Mouse (Mus musculus) kidney, adult 18-20 months (tissue): ENCODE results near the gene Lcn10.
"Not testable (repeated sequence)": the region's sequence is repeated elsewhere in the genome, so short reads cannot be mapped to it uniquely, and the experiment has no call there.

ENCODE experiments used
- DNase-seq: peaks from one replicate; pipeline ENCODE4 v3.0.0; 2021

Gene Lcn10

GRCm38 (mm10) chr2:25682426-25682825 lies at the start of gene Lcn10:
Lcn10 (plus strand) TSS chr2:25682726.
- DNase-seq: no peak

GRCm38 (mm10) chr2:25633616-25634015 lies 48.9 kb upstream of the Lcn10 start:
- no peak for DNase-seq

GRCm38 (mm10) chr2:25634046-25634445 lies 48.5 kb upstream of the Lcn10 start:
- no peak for DNase-seq

- DNase-seq: peak; percentile 23
These were observed 42.6 kb upstream of the Lcn10 start for GRCm38 (mm10) chr2:25639890-25640289.

GRCm38 (mm10) chr2:25652902-25653301 lies 29.6 kb upstream of the Lcn10 start, which contains the start of gene Lcn8:
Lcn8 (plus strand) TSS chr2:25653120.
- no peak for DNase-seq

GRCm38 (mm10) chr2:25654502-25654901 lies 28.0 kb upstream of the Lcn10 start:
- no peak for DNase-seq

GRCm38 (mm10) chr2:25656691-25657090 lies 25.8 kb upstream of the Lcn10 start:
- no peak for DNase-seq

- no peak for DNase-seq
These were observed 25.3 kb upstream of the Lcn10 start for GRCm38 (mm10) chr2:25657246-25657645.

GRCm38 (mm10) chr2:25657652-25658051 lies 24.9 kb upstream of the Lcn10 start, which contains the start of gene Lcn5:
Lcn5 (plus strand) TSS chr2:25657952.
- no peak for DNase-seq

GRCm38 (mm10) chr2:25660279-25660678 lies 22.2 kb upstream of the Lcn10 start:
- DNase-seq: no peak

GRCm38 (mm10) chr2:25661245-25661970 lies 21.1 kb upstream of the Lcn10 start:
- no peak for DNase-seq

- DNase-seq: peak; percentile 63
These were observed 19.0 kb upstream of the Lcn10 start for GRCm38 (mm10) chr2:25663511-25663910.

- DNase-seq: no peak
These were observed 18.4 kb upstream of the Lcn10 start for GRCm38 (mm10) chr2:25664125-25664524.

- DNase-seq: no peak
These were observed 16.0 kb upstream of the Lcn10 start for GRCm38 (mm10) chr2:25666516-25666915.

- no peak for DNase-seq
These were observed 6.0 kb upstream of the Lcn10 start, which contains the start of gene Lcn6 for GRCm38 (mm10) chr2:25676486-25676885. Lcn6 (plus strand) TSS chr2:25676786.

- no peak for DNase-seq
These were observed 3.0 kb upstream of the Lcn10 start for GRCm38 (mm10) chr2:25679559-25679958.

GRCm38 (mm10) chr2:25686941-25687340 lies 4.4 kb downstream of the Lcn10 start:
- no peak for DNase-seq

- DNase-seq: peak; percentile 61
These were observed 12.1 kb downstream of the Lcn10 start for GRCm38 (mm10) chr2:25694605-25695004.

GRCm38 (mm10) chr2:25696951-25697350 lies 14.4 kb downstream of the Lcn10 start:
- no peak for DNase-seq

GRCm38 (mm10) chr2:25698696-25699095 lies 16.2 kb downstream of the Lcn10 start:
- DNase-seq: no peak

- DNase-seq: not testable (repeated sequence)
These were observed 17.2 kb downstream of the Lcn10 start, which contains the start of gene Obp2a for GRCm38 (mm10) chr2:25699743-25700142. Obp2a (plus strand) TSS chr2:25700043.

- no peak for DNase-seq
These were observed 18.5 kb downstream of the Lcn10 start for GRCm38 (mm10) chr2:25701001-25701400.

GRCm38 (mm10) chr2:25703706-25704105 lies 21.2 kb downstream of the Lcn10 start:
- DNase-seq: no peak

- peak; percentile 69 for DNase-seq
These were observed 24.3 kb downstream of the Lcn10 start, which contains the start of gene Bmyc for GRCm38 (mm10) chr2:25706643-25707481. Bmyc (plus strand) TSS chr2:25706739.
